Comparison of ENCODE assay signal across 9 mouse cellular contexts in the genomic region with DNA sequence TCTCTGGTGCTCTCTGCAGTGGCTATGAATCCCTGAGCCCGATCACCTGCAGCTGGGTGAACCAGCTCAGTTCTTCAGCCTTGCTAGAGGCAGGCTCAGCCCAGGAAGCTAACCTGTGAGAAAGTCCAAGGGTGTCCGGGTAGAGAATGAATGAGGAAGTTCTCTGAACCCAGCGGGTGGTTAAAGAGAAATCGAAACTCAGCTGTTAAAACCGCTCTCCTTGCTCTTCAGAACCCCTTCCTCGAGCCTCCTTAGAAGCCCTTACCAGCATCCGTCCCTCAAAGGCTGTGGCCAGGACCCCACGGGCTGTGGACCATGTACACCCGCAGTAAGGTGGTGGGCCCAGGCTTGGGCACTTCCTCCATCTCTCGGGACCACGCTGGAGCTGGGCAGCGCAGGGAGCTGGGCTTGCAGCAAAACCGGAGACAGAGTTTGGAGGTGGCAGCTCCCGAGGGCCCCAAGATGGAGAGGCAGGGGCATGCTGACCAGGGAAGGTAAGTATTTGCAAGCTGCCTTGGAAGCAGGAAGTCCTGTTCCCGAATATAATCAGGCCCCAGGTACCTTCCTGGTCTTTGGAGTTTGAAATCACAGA. TPM values are rescaled to one million over a fixed set of nuclear protein-coding genes. Genes with fewer than 3 reads are reported as not detected.
DNase-seq lines count a peak whose midpoint lies in the region; ATAC-seq and TF ChIP-seq lines count a peak whose summit lies in the region.
"Had no signal": no experiment of that assay in that cellular context is flagged by ENCODE, and none has a peak within 500 bp of the region (broad histone marks: within the 10 kb centered on the region; RNA-seq: fewer than 3 reads in every experiment).

A gene (plus strand): TSS at position 69 of the 592 bp plus-strand sequence.

- no peak for ATAC-seq in hindbrain, embryonic 16.5 days
- no peak for ATAC-seq in heart, embryonic 14.5 days (ENCODE audit: insufficient number of reproducible peaks, insufficient read depth, low FRiP score, low read depth)
- ATAC-seq in liver, embryonic 15.5 days (ENCODE audit: insufficient read depth): no peak
- ATAC-seq in neural tube, embryonic 15.5 days (ENCODE audit: low FRiP score): no peak
- no peak for ATAC-seq in forebrain, postnatal 0 days
- ATAC-seq: Patski had no signal

- DNase-seq in hindbrain, embryonic 10.5 days (ENCODE audit: low spot score): no peak
- DNase-seq in spleen, adult 2 months (ENCODE audit: low read depth in 1 of 2, low spot score in 2 of 2): peak; percentile 51 to 56
- DNase-seq in forebrain, postnatal 0 days: no peak
- DNase-seq in cerebellum, adult 2 months: no peak

- no peak for TF ChIP-seq CTCF in spleen, adult 2 months (IDR thresholded peaks at IDR 0.05; ENCODE audit: extremely low read depth, insufficient read depth, insufficient read length, insufficient replicate concordance)
- TF ChIP-seq CTCF in forebrain, postnatal 0 days (IDR thresholded peaks at IDR 0.05; ENCODE audit: low read depth): no peak
- no peak for TF ChIP-seq CTCF in cerebellum, adult 2 months (IDR thresholded peaks at IDR 0.05; ENCODE audit: borderline replicate concordance, insufficient read depth, low read depth, low read length)

- H3K36me3 ChIP-seq in hindbrain, embryonic 16.5 days (ENCODE audit: control insufficient read depth, insufficient read depth, low read length): no peaks in the 10 kb centered on the region
- H3K36me3 ChIP-seq in hindbrain, embryonic 10.5 days: no peaks in the 10 kb centered on the region
- H3K36me3 ChIP-seq in heart, embryonic 14.5 days (ENCODE audit: control insufficient read depth, insufficient read depth, low read length): no peaks in the 10 kb centered on the region
- H3K36me3 ChIP-seq in liver, embryonic 15.5 days (replicated peaks): no peaks in the 10 kb centered on the region
- H3K36me3 ChIP-seq in spleen, adult 2 months (ENCODE audit: control insufficient read depth, insufficient read depth, low read length): no peaks in the 10 kb centered on the region
- H3K36me3 ChIP-seq in neural tube, embryonic 15.5 days: no peaks in the 10 kb centered on the region
- no peaks in the 10 kb centered on the region for H3K36me3 ChIP-seq in forebrain, postnatal 0 days (ENCODE audit: insufficient read depth)

- H3K4me1 ChIP-seq in hindbrain, embryonic 16.5 days (ENCODE audit: control insufficient read depth, insufficient read depth, low read depth, low read length): no peaks in the 10 kb centered on the region
- H3K4me1 ChIP-seq in hindbrain, embryonic 10.5 days (replicated peaks): no peaks in the 10 kb centered on the region
- no peaks in the 10 kb centered on the region; a peak in 1 of 4 replicates for H3K4me1 ChIP-seq in heart, embryonic 14.5 days (ENCODE audit: control insufficient read depth in 2 of 2, insufficient read depth in 2 of 2, low read length in 2 of 2)
- H3K4me1 ChIP-seq in liver, embryonic 15.5 days (replicated peaks): no peaks in the 10 kb centered on the region
- H3K4me1 ChIP-seq in spleen, adult 2 months (ENCODE audit: control insufficient read depth, insufficient read depth, insufficient read length): peaks cover 12% of the 10 kb centered on the region
- H3K4me1 ChIP-seq in neural tube, embryonic 15.5 days: no peaks in the 10 kb centered on the region
- H3K4me1 ChIP-seq in forebrain, postnatal 0 days (ENCODE audit: insufficient read depth): 0 out of 2 replicates have a peak, but pooled peaks cover 6% of the 10 kb centered on the region
- no peaks in the 10 kb centered on the region for H3K4me1 ChIP-seq in cerebellum, adult 2 months (ENCODE audit: control insufficient read depth, insufficient read depth, low read length)

- no peaks in the 10 kb centered on the region for H3K27me3 ChIP-seq in hindbrain, embryonic 16.5 days (replicated peaks; ENCODE audit: control insufficient read depth, insufficient read depth, low read length)
- no peaks in the 10 kb centered on the region for H3K27me3 ChIP-seq in hindbrain, embryonic 10.5 days (ENCODE audit: insufficient read depth, poor library complexity, severe bottlenecking)
- no peaks in the 10 kb centered on the region for H3K27me3 ChIP-seq in heart, embryonic 14.5 days (ENCODE audit: control insufficient read depth, insufficient read depth, low read length)
- no peaks in the 10 kb centered on the region for H3K27me3 ChIP-seq in liver, embryonic 15.5 days
- no peaks in the 10 kb centered on the region for H3K27me3 ChIP-seq in spleen, adult 2 months (ENCODE audit: control insufficient read depth, insufficient read depth, low read length)
- H3K27me3 ChIP-seq in neural tube, embryonic 15.5 days (replicated peaks): no peaks in the 10 kb centered on the region
- no peaks in the 10 kb centered on the region for H3K27me3 ChIP-seq in forebrain, postnatal 0 days (ENCODE audit: insufficient read depth, low read length)
- no peaks in the 10 kb centered on the region for H3K27me3 ChIP-seq in cerebellum, adult 2 months (ENCODE audit: control insufficient read depth, insufficient read depth, low read length)

- no peak within 1 kb of the TSS for H3K9ac ChIP-seq in hindbrain, embryonic 16.5 days (ENCODE audit: low read depth, low read length)
- 0 out of 2 replicates have a peak within 1 kb of the TSS, but pooled peaks have one; percentile 35 for H3K9ac ChIP-seq in heart, embryonic 14.5 days (ENCODE audit: low read length)
- H3K9ac ChIP-seq in liver, embryonic 15.5 days: no peak within 1 kb of the TSS
- no peak within 1 kb of the TSS for H3K9ac ChIP-seq in neural tube, embryonic 15.5 days (replicated peaks)
- H3K9ac ChIP-seq in forebrain, postnatal 0 days: no peak within 1 kb of the TSS

- 65% methylated on average over 15 of the region's 15 CpGs for WGBS in hindbrain, embryonic 16.5 days
- 69% methylated on average over 15 of the region's 15 CpGs for WGBS in hindbrain, embryonic 10.5 days
- WGBS in heart, embryonic 14.5 days: 60% methylated on average over 15 of the region's 15 CpGs
- WGBS in liver, embryonic 15.5 days (ENCODE audit: insufficient replicate concordance): 16% methylated on average over 15 of the region's 15 CpGs
- 6% methylated on average over 15 of the region's 15 CpGs for WGBS in spleen, adult 2 months
- WGBS in neural tube, embryonic 15.5 days: 67% methylated on average over 15 of the region's 15 CpGs
- WGBS in forebrain, postnatal 0 days: 69% methylated on average over 15 of the region's 15 CpGs
- WGBS in cerebellum, adult 2 months: 69% methylated on average over 15 of the region's 15 CpGs

- peak; percentile 5; the same call in 1 of the 2 replicates for TF ChIP-seq POLR2A in spleen, adult 2 months (IDR thresholded peaks at IDR 0.05; ENCODE audit: low read depth, low read length)
- TF ChIP-seq POLR2A in cerebellum, adult 2 months (IDR thresholded peaks at IDR 0.05; ENCODE audit: borderline replicate concordance, insufficient read depth, low read length): no peak

- H3K4me2 ChIP-seq in hindbrain, embryonic 16.5 days (ENCODE audit: low read length): 0 out of 2 replicates have a peak within 1 kb of the TSS, but pooled peaks have one; percentile 9
- H3K4me2 ChIP-seq in heart, embryonic 14.5 days (ENCODE audit: low read length): peak within 1 kb of the TSS; percentile 43
- H3K4me2 ChIP-seq in liver, embryonic 15.5 days: peak within 1 kb of the TSS; percentile 33
- no peak within 1 kb of the TSS for H3K4me2 ChIP-seq in neural tube, embryonic 15.5 days
- no peak within 1 kb of the TSS for H3K4me2 ChIP-seq in forebrain, postnatal 0 days (ENCODE audit: low read depth)

- H3K27ac ChIP-seq in hindbrain, embryonic 16.5 days (ENCODE audit: low read depth, low read length): no peak within 1 kb of the TSS
- H3K27ac ChIP-seq in hindbrain, embryonic 10.5 days: no peak within 1 kb of the TSS
- H3K27ac ChIP-seq in heart, embryonic 14.5 days (replicated peaks in 1 of 2; ENCODE audit: control insufficient read depth in 1 of 2, insufficient read depth in 1 of 2, low read depth in 2 of 2, low read length in 2 of 2): no peak within 1 kb of the TSS
- H3K27ac ChIP-seq in liver, embryonic 15.5 days (replicated peaks): no peak within 1 kb of the TSS; the same call in 1 of the 2 replicates
- H3K27ac ChIP-seq in spleen, adult 2 months (ENCODE audit: insufficient read depth, low read length): peak within 1 kb of the TSS; percentile 97
- no peak within 1 kb of the TSS for H3K27ac ChIP-seq in neural tube, embryonic 15.5 days (replicated peaks)
- no peak within 1 kb of the TSS for H3K27ac ChIP-seq in forebrain, postnatal 0 days (ENCODE audit: low read depth, low read length)
- H3K27ac ChIP-seq in cerebellum, adult 2 months (ENCODE audit: insufficient read depth, low read length): no peak within 1 kb of the TSS

- H3K9me3 ChIP-seq in hindbrain, embryonic 16.5 days (ENCODE audit: control insufficient read depth, low read length): no peaks in the 10 kb centered on the region
- H3K9me3 ChIP-seq in hindbrain, embryonic 10.5 days: no peaks in the 10 kb centered on the region
- no peaks in the 10 kb centered on the region for H3K9me3 ChIP-seq in heart, embryonic 14.5 days (ENCODE audit: control insufficient read depth, low read length)
- no peaks in the 10 kb centered on the region for H3K9me3 ChIP-seq in liver, embryonic 15.5 days (replicated peaks)
- H3K9me3 ChIP-seq in neural tube, embryonic 15.5 days (replicated peaks): no peaks in the 10 kb centered on the region
- H3K9me3 ChIP-seq in forebrain, postnatal 0 days (ENCODE audit: low read length): no peaks in the 10 kb centered on the region

- no peak within 1 kb of the TSS for H3K4me3 ChIP-seq in hindbrain, embryonic 16.5 days (ENCODE audit: low read length)
- H3K4me3 ChIP-seq in hindbrain, embryonic 10.5 days: no peak within 1 kb of the TSS
- peak within 1 kb of the TSS in 1 of 2 experiments; percentile 12; a peak in 2 of 4 replicates for H3K4me3 ChIP-seq in heart, embryonic 14.5 days (ENCODE audit: control insufficient read depth in 1 of 2, insufficient read depth in 1 of 2, low read depth in 1 of 2, low read length in 2 of 2)
- peak within 1 kb of the TSS; percentile 47 for H3K4me3 ChIP-seq in liver, embryonic 15.5 days (replicated peaks)
- peak within 1 kb of the TSS; percentile 97 for H3K4me3 ChIP-seq in spleen, adult 2 months (ENCODE audit: extremely low read depth, insufficient read depth, insufficient read length)
- H3K4me3 ChIP-seq in neural tube, embryonic 15.5 days (replicated peaks): no peak within 1 kb of the TSS
- no peak within 1 kb of the TSS for H3K4me3 ChIP-seq in forebrain, postnatal 0 days (ENCODE audit: low read depth, low read length)
- H3K4me3 ChIP-seq in cerebellum, adult 2 months (replicated peaks; ENCODE audit: insufficient read depth, low read depth, low read length): no peak within 1 kb of the TSS

RNA-seq across cellular contexts. Expression of the gene that starts here (rescaled TPM):
- polyA plus RNA-seq in hindbrain, embryonic 16.5 days (2015; fragmentation: Nextera tagmentation; extraction: Ambion mirVana): 0.19 and 0.34 TPM in 2 replicates
- polyA plus RNA-seq in hindbrain, embryonic 10.5 days (2016; fragmentation: Nextera tagmentation; extraction: Ambion mirVana): 0.09 and 0.18 TPM in 2 replicates
- 0.86 and 1.1 TPM in 2 replicates for polyA plus RNA-seq in heart, embryonic 14.5 days (2014; fragmentation: Nextera tagmentation; extraction: Ambion mirVana)
- 1.8 and 2.0 TPM in 2 replicates for polyA plus RNA-seq in liver, embryonic 15.5 days (2015; fragmentation: Nextera tagmentation; extraction: Ambion mirVana)
- polyA plus RNA-seq in spleen, adult 2 months (2012; rRNA removed): 35.3 and 49.6 TPM in 2 replicates
- polyA plus RNA-seq in neural tube, embryonic 15.5 days (2015; fragmentation: Nextera tagmentation; extraction: Ambion mirVana): 0.64 and 7.3 TPM in 2 replicates
- 0.33 and 0.54 TPM in 2 replicates for total RNA-seq in forebrain, postnatal 0 days (2014; rRNA removed)
- 0.45 and 0.97 TPM in 2 replicates for polyA plus RNA-seq in forebrain, postnatal 0 days (2015; fragmentation: Nextera tagmentation; extraction: Ambion mirVana)
- polyA plus RNA-seq in cerebellum, adult 2 months (2012; rRNA removed): 0.25 and 0.28 TPM in 2 replicates
- polyA plus RNA-seq: Patski had no signal

Comparison
In these comparisons a context has a peak if more than half of its experiments do, and no peak if none do; other contexts are left out.
1. H3K4me2 ChIP-seq: peak in hindbrain, embryonic 16.5 days (single experiment), heart, embryonic 14.5 days (single experiment) and liver, embryonic 15.5 days (single experiment); none in neural tube, embryonic 15.5 days (single experiment) and forebrain, postnatal 0 days (single experiment).
2. H3K4me3 ChIP-seq: peak in liver, embryonic 15.5 days (single experiment) and spleen, adult 2 months (single experiment); none in hindbrain, embryonic 16.5 days (single experiment), hindbrain, embryonic 10.5 days (single experiment), neural tube, embryonic 15.5 days (single experiment), forebrain, postnatal 0 days (single experiment) and cerebellum, adult 2 months (single experiment).
3. DNase-seq: peak in spleen, adult 2 months (2 of 2); none in hindbrain, embryonic 10.5 days (single experiment), forebrain, postnatal 0 days (single experiment) and cerebellum, adult 2 months (0 of 2).